Mouse (Mus musculus): ENCODE measurements around the gene Yars.

GRCm38 (mm10) chr4:129151276-129151811, 38.2 kb upstream of the Yars start:
- TF ChIP-seq CTCF (conservative IDR thresholded peaks at IDR 0.05; ENCODE audit: insufficient read depth, insufficient read length, low read depth, low read length) = no peak
- no peak for TF ChIP-seq POLR2A (IDR thresholded peaks at IDR 0.05; ENCODE audit: low read depth, low read length)

Data from kidney, adult 2 months (tissue).